Mouse (Mus musculus) gastrocnemius, adult 2 months (tissue): ENCODE measurements around the gene St6galnac4. TPM values are rescaled to one million over a fixed set of nuclear protein-coding genes. Genes with fewer than 3 reads are reported as not detected.

Experiments used
- DNase-seq: peaks from one replicate; pipeline ENCODE4 v3.0.0; 2022
- H3K27ac ChIP-seq: fragments of 200-600 bp; 2 replicates; pipeline ENCODE4 v1.8.1; 2022; ENCODE audit warnings: mild to moderate bottlenecking
- H3K4me3 ChIP-seq: fragments of 200-600 bp; 2 replicates; pipeline ENCODE4 v1.8.1; 2022; ENCODE audit warnings: mild to moderate bottlenecking, moderate library complexity
- CTCF ChIP-seq: fragments of 200-600 bp; IDR thresholded peaks from 2 replicates; pipeline ENCODE4 v1.8.1; 2022; ENCODE audit warnings: antibody characterized with exemption, mild to moderate bottlenecking, moderate library complexity
- intact Hi-C: fragments of 180-260 bp; cut with DNase I; formaldehyde crosslinking; loops from one replicate; pipeline ENCODE4 v1.15.1; 2025
- total RNA-seq, 2 experiments: library from RNA; stranded (reverse); gene quantifications; 2 replicates each; pipeline ENCODE4 v1.2.3; 2021

The St6galnac4 gene
- total RNA-seq, 2 experiments from 2014 or later: 8.7 to 21.6 TPM

DNA sequence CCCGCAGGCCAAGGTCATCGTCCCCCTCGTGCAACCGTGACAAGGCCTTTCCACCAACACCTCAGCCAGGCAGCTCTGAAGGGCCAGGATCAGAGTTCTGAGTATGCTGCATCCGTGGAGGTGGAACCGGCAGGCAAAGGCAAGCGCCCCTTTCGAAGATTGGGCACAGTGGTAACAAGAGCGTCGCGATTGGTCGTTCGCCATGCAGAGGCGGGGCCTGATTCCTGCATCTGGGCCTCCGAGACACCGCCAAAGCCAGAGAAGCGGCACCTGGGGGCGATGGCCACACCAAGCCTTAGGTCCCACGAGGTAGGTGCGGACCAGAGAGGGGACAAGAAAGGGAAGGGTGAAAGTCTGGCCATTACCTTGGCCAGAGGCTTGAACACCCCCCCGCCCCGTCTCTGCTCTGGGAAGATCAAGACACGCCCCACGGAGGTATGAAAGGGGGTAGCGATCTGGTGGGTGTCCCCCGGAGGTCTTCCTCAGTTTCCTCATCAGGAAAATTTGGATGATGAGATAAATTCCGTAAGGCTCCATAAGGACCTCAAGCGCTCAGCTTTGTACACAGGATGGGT lies 11.2 kb upstream of the St6galnac4 start, which contains the start of gene 9430097D07Rik:
9430097D07Rik (minus strand) TSS at position 99 of the 575 bp plus-strand sequence.
- Histone ChIP-seq H3K27ac (no peak within 1 kb of the TSS), H3K4me3 (peak within 1 kb of the TSS; percentile 17)
- intact Hi-C loops: loop anchor here (2.0 kb wide), 1 partner anchor 117 kb away; no protein-coding TSS in a partner anchor
- TF ChIP-seq CTCF: no peak
- no peak for DNase-seq

DNA sequence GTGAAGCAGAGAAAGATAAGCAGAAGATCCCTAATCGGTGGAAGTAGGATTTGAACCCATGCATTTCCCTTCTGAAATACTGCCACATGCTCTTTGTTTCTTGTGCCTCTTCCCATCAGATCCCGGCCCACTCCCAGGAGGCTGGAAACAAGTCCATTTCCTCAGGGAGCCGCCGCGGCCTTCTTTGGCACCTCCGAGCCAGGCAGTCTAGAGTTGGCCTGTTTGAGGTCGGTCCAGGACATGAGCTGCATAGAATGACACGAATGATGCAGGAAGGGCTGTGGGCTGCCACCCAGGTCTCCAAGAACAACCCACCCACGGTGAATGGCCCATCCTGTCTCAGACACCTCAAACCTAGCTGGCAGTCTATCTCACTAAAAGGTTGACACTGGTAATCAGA lies 10.4 kb upstream of the St6galnac4 start:
- no peak overlapping the region for H3K27ac ChIP-seq
- no peak for DNase-seq
- H3K4me3 ChIP-seq: no peak overlapping the region
- no peak for TF ChIP-seq CTCF
- intact Hi-C loops: no loop called here

DNA sequence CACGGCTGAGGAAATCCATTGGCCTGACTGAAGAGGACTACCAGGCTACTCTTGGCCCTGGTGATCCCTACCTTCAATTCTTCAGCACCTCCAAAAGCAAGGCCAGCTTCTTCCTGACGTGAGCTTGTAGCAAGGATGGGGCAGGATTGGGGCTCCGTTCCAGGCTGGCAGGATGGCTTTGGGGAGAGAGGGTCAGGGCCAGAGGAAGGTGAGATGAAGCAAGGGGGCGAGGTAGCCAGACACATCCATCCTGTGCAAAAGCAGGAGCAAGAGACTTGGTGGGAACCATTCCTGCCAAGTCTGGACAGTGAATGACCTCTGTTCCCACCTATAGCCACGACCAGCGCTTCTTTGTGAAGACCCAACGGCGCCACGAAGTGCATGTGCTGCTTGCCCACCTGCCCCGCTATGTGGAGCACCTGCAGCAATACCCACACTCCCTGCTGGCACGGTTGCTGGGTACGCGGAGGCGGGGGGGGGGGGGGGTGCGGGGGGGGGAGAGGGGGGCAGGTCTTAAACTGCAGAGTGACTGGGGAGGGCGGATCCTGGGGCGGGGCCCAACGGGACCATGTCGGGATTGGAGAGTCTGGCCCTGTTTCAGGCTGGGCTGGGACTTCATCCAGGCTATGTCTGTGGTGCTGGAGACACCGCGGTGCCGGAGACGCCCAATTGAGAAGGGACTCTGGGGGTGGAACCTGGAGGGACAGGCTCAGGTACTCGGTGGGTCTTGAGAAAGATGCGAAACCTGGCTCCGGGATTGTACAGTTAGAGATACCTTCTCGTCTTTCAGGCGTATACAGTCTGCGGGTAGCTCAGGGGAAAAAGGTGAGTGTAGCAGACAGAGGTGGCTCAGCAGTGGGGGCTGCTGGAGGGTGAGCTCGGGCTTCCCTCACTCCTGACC lies 8.5 kb upstream of the St6galnac4 start:
- no peak for TF ChIP-seq CTCF
- Histone ChIP-seq H3K27ac (no peak overlapping the region), H3K4me3 (no peak overlapping the region)
- DNase-seq: peak; percentile 66
- intact Hi-C loops: no loop called here

DNA sequence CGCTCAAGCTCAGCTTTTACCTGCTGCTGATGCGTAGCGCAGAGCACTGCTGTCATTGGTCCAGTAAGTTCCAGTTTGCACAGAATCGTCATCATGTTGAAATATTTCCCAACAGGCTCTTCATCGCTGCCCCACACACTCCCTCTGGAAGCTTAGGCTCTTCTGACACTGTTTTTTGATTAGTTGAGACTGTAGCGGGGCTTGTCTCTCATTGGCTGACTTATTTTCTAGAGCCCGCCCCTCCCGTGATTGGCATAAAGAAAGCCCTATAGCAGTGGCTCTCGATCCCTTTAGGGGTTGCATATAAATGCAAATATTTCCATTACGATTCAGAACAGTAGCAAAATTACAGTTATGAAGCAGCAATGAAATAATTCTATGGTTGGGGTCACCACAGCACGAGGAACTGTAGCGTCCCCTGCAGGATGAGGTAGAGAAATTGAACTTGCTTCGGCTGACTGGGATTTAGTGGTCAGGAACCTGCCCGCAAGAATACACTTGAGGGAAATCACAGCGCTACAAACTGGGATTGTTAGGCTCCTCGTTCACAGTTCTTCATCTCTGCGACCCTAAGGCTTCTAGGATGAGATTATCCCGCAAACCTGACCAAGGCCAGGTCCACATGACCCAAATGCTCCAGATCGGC lies 5.3 kb upstream of the St6galnac4 start:
- H3K4me3 ChIP-seq: 0 out of 2 replicates have a peak overlapping the region, but pooled peaks have one; percentile 11
- TF ChIP-seq CTCF: peak; percentile 18; the same call in 1 of the 2 replicates
- intact Hi-C loops: no loop called here
- no peak overlapping the region for H3K27ac ChIP-seq
- no peak for DNase-seq

DNA sequence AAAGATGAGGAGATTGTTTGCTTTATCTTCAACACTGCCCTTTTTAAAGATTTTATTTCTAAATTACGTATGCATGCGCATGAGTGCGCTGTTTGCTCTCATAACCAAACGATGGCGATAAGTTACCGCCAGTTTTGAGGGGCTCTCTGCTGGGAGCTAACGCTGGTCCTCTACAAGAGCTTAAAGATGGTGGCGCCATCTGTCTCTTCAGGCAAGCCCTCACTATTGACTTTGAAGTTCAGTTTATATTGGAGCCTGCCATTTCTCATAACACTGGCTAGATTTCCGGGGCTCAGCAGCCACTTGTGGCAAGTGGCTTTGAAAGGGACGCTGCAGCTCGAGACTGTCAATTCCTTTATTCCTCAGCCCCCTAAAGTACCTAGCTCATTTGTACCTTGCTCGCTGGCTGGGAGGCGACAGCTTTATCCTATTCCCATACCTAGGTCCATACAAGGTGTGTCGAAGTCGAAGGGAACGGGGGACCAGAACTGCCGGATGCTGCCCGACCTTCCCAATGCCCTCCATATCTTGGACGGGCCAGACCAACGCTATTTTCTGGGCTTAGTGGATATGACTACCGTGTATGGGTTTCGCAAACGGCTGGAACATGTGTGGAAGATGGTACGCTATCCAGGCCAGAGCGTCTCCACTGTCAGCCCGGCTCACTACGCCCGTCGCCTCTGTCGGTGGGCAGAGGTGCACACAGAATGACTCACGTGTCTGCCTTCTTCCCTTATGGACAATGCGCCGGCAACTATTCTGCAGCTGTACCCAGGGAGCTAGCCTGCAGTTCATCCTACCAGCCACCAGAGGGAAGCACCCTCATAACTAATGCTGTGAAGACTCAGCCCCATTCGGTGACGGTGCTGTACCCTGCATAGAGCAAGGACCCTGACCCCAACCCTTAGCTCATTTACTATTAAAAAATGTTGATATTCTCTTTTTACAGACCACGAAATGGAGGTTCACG lies 3.8 kb upstream of the St6galnac4 start:
- H3K4me3 ChIP-seq: peak overlapping the region; percentile 51
- intact Hi-C loops: loop anchor here (1.0 kb wide), 1 partner anchor 20 kb away; no protein-coding TSS in a partner anchor

DNA sequence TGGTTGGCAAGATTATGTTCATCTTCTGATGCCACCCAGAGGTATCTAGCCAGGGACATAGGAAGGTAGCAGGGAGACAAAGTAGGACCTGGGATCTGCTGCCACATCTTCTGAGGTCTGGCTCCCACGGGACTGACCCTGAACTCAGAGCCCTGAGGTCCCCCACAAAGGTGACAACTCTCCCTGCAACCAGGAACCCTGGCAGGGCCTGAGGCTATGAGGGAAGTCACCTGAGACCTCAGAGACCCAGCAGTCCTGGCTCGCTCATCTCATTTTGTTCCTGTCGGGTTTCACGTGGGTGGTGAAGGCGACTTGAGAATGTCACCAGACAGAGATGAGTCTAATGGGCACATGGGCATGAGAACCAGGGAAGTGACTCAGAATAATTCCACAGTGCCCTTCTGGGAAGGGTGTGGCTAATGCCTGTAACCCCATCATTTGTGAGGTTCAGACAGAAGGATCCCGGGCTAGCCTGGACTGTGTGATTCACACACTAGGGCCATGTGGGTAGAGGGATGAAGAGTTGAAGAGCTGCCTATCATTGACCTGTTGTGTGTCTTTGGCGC lies 1.7 kb upstream of the St6galnac4 start:
- no peak for DNase-seq
- intact Hi-C loops: no loop called here
- Histone ChIP-seq H3K4me3 (no peak overlapping the region), H3K27ac (no peak overlapping the region)
- TF ChIP-seq CTCF: no peak

More for the DNA sequence above, 3.8 kb upstream of the St6galnac4 start:
- DNase-seq: peak; percentile 78
- no peak overlapping the region for H3K27ac ChIP-seq
- no peak for TF ChIP-seq CTCF

DNA sequence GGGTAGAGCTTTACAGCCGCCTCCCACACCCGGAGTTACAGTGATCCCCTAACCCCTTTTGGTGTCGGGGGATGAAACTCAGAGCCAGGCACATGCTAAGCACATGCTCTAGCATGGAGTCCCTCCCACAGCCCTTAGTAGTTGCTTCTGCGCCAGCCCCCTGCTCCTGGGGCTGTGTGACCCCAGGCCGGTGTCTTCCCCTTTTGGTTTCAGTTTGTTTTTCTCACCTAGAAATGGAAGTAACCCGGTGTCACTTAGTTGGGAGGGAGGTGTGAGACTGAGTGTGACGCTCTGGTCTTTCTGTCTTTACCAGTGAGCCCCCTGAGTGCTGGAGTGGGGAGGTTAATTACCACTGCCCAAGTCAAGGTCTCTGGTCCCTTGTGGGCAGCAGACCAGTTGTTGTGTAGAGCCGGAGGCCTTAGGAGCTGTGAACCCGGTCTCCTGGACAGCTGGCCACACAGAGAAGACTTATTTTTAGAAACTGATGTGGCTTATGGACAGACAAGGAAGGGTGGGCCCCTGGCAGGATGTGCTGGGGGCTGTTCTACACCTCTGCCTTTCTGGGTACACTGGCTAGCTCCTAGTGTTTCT lies 931 bp downstream of the St6galnac4 start:
- TF ChIP-seq CTCF: no peak
- peak overlapping the region; percentile 90 for H3K27ac ChIP-seq
- peak; percentile 72 for DNase-seq
- H3K4me3 ChIP-seq: peak overlapping the region; percentile 86
- intact Hi-C loops: no loop called here

DNA sequence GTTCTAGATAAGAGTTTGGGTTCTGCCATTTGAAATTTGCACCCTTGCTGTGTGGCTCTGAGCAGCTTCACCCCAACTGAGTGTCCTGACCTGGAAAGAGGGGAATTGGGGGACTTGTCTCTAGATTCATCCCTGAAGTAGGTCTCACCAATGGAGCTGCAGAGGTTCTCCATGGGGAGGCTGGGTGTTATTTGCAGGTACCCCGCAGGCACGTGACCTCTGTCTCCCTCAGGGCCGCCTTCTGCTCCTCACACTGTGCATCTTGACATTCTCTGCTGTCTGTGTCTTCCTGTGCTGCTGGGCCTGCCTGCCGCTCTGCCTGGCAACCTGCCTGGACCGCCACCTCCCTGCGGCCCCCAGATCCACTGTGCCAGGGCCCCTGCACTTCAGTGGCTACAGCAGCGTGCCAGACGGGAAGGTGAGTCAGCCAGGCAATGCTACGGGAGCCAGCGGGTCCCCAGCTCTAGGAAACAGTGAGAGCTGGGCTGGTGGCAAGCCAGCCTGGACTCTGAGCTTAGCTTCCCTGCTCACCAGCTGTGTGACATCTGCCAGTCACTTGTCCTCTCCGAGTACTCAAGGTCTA lies 2.4 kb downstream of the St6galnac4 start:
- intact Hi-C loops: no loop called here
- Histone ChIP-seq H3K27ac (peak overlapping the region; percentile 90), H3K4me3 (peak overlapping the region; percentile 86)
- no peak for TF ChIP-seq CTCF
- peak; percentile 61 for DNase-seq

DNA sequence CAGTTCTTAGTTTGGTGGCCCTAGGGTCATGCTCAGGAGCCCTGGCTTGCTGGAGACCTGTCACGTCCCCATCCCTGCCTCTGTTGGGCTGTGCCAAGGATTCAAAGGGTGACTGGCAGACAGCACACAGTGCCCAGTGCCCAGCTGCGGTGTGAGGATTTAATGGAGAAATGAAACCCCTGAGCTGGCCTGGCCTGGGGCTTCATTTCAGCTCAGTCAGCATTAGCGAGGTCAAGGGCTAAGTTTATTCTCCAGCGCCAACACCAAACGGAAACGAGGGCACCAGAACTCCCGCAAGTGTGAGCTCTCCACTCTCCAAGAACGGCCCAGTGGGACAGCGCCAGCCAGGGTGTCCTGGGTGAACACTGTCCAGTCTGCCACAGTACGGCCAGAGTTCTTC lies 3.3 kb downstream of the St6galnac4 start:
- intact Hi-C loops: no loop called here
- H3K27ac ChIP-seq: peak overlapping the region; percentile 90
- no peak for TF ChIP-seq CTCF
- peak overlapping the region; percentile 86 for H3K4me3 ChIP-seq
- DNase-seq: peak; percentile 85

DNA sequence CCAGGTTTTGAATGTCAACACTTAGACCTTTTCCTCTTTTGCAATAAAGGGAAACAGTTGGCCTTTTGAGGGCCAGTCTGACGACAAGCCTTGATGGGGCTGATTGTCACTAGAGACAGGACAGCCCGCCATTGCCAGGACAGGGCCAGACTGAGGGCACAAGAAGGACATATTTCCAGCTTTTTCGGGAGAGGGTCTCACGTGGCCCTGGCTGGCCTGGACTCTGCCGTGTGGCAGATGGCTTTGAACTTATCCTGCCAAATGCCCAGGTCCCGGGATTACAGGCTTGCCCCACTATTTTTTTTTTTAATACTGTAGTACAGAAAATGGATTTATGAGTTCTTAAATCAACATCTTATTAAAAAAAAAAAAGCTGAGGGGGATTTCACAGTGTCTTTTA lies 4.4 kb downstream of the St6galnac4 start:
- Histone ChIP-seq H3K4me3 (no peak overlapping the region), H3K27ac (no peak overlapping the region; the same call in 1 of the 2 replicates)
- intact Hi-C loops: no loop called here
- DNase-seq: no peak
- no peak for TF ChIP-seq CTCF

DNA sequence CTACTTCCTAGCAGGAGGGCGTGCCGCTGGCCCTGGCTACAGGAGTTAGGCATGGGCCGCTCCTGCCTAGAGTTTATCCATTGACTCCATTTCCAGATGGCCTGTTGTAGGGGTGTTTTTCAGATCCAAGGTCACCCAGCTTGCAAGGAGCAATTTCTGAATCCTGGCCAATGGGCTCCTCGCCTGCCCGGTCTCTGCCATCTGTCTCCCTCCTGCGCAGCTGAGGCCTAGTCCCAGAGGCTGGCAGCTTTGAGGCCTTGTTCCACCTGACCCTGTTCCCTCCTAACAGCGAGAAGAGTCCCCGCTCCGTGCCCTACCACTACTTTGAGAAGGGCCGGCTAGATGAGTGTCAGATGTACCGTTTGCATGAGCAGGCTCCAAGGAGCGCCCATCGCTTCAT lies 9.8 kb downstream of the St6galnac4 start:
- intact Hi-C loops: no loop called here
- no peak overlapping the region for H3K4me3 ChIP-seq
- TF ChIP-seq CTCF: no peak
- peak overlapping the region; percentile 75 for H3K27ac ChIP-seq
- DNase-seq: peak; percentile 64
